Mouse (Mus musculus) naive thymus-derived CD4-positive, alpha-beta T cell, adult 5 months (primary cell): ENCODE results near the gene Txlna. TPM values are rescaled to one million over a fixed set of nuclear protein-coding genes. Genes with fewer than 3 reads are reported as not detected.

Experiments
- polyA plus RNA-seq: library from polyadenylated mRNA; unstranded; fragments of 100-300 nt; shearing (Covaris generic); gene quantifications from one replicate; pipeline ENCODE4 v1.2.1, GENCODE M21; 2017

Txlna gene
- 73.9 TPM for polyA plus RNA-seq

DNA sequence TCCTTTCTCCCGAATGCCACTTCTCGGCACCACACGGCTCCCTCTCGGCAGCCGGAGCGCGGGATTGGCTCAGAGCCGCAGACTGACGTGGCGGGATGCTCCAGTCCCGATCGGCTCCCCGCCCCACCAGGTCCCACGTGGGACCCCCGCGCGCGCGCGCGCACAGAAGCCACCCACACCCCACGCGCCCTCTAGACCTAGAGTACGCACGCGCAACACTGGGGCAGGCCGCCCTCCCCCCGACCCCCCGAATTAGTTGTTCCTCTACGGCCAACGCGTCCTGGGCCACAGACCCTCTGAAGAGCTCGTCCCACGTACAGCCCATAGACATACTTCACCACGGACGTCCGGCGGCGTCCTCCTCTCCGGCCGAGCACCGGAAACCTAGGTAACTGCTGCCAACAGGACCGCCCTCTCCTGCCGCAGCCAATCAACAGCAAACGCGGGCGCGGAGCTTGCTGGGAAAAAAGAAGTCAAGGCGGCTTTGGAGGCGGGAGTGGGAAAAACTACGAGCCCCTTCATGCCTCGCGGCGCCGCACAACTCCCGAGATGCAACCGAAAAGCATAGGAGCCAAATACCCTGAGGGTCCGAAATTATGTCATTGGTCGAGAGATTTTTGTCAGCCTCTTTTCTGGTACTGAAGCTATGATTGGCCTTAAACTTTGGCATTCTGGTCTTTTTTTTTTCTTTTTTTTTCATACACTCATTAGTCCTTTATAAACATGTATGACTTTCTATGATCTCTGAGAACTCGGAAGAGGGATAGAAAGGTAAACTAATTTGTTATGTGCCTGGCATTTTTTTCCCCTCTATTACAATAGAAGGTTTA, at the start of gene Txlna:
Gene Txlna (minus strand): TSS at position 428 of the 830 bp plus-strand sequence.

GRCm38 (mm10) chr4:129672083-129672877, 31.4 kb upstream of the Txlna start, which contains the start of gene Kpna6:
Kpna6 (minus strand) TSS chr4:129672767.

GRCm38 (mm10) chr4:129623681-129624091, 17.2 kb downstream of the Txlna start, which contains the start of gene Ccdc28b:
Ccdc28b (minus strand) TSS chr4:129623947.

GRCm38 (mm10) chr4:129618786-129619691, 21.8 kb downstream of the Txlna start, which contains the start of gene Iqcc:
Iqcc (minus strand) TSS chr4:129619099.

GRCm38 (mm10) chr4:129614093-129614492, 26.8 kb downstream of the Txlna start, which contains the start of gene Dcdc2b:
Dcdc2b (minus strand) TSS chr4:129614257.

DNA sequence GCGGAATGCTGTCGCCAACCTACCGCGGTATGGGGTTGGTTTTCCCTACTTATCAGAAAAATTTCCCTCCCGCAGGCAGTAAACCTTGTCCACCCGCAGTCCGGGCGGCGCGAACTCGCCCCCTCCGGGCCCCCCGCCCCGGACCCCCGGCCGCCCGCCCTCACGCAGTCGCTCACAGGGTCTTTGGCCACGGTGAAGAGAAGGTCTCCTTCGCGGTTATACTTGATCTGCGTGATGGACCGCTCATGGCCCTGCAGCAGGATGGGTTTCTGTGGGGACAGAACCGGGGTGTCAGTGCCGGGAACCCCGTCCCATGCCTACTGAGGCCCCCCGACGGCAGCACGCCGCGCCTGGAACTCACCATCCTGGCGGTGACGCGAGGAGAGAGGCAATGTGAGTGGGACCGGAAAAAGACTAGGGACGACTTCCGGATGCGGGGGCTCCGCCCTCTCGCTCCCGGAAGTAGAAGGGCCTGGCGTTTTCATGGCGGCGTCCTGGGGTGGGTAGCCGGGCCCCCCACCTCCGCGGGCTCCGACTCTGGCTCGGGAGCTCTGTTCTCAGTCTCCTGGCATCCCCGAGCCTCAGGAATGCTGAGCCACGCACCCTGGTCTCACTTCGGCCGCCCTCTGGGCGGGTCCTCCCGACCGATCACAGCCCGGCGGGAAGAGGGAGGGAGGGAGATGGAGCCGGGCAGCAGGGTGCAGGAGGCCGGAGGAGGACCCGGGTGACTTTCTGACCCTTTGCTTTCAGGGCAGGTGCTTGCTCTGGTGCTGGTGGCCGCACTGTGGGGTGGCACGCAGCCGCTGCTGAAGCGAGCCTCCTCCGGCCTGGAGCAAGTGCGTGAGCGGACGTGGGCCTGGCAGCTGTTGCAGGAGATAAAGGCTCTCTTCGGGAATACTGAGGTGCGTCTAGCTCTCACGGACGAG, 40.4 kb downstream of the Txlna start, which contains the start of the genes Eif3i and Tmem234:
Gene Eif3i (minus strand): TSS at position 416 of the 926 bp plus-strand sequence.
Gene Tmem234 (plus strand): TSS at position 436 of the 926 bp plus-strand sequence.

GRCm38 (mm10) chr4:129578466-129578865, 62.4 kb downstream of the Txlna start, which contains the start of gene Fam167b:
Fam167b (minus strand) TSS chr4:129578549.

Other genes starting within 250 kb of the Txlna start
- gene Zbtb8b, start 200.2 kb downstream of the Txlna start, polyA plus RNA-seq = not detected
- gene Bsdc1, start 179.5 kb downstream of the Txlna start, polyA plus RNA-seq = 86.3 TPM
- gene Tssk3, start 150.0 kb downstream of the Txlna start, polyA plus RNA-seq = not detected
- gene Fam229a, start 149.9 kb downstream of the Txlna start, polyA plus RNA-seq = not detected
- gene Marcksl1, start 127.5 kb downstream of the Txlna start, polyA plus RNA-seq = 10.7 TPM
- 174 TPM for gene Hdac1, start 98.4 kb downstream of the Txlna start, polyA plus RNA-seq
- 1,237 TPM for gene Lck, start 67.4 kb downstream of the Txlna start, polyA plus RNA-seq
- 0.50 TPM for gene Fam167b, start 62.5 kb downstream of the Txlna start, polyA plus RNA-seq
- 167 TPM for gene Eif3i, start 40.4 kb downstream of the Txlna start, polyA plus RNA-seq
- gene Tmem234, start 40.4 kb downstream of the Txlna start, polyA plus RNA-seq = 203 TPM
- 5.6 TPM for gene Dcdc2b, start 26.8 kb downstream of the Txlna start, polyA plus RNA-seq
- gene Iqcc, start 22.0 kb downstream of the Txlna start, polyA plus RNA-seq = 22.1 TPM
- gene Ccdc28b, start 17.1 kb downstream of the Txlna start, polyA plus RNA-seq = 11.5 TPM
- gene Kpna6, start 31.7 kb upstream of the Txlna start, polyA plus RNA-seq = 22.9 TPM
- 16.5 TPM for gene Tmem39b, start 55.8 kb upstream of the Txlna start, polyA plus RNA-seq
- gene Khdrbs1, start 101.2 kb upstream of the Txlna start, polyA plus RNA-seq = 146 TPM
- gene Ptp4a2, start 170.2 kb upstream of the Txlna start, polyA plus RNA-seq = 391 TPM